Mouse (Mus musculus) megakaryocyte, embryonic 14.5 days (primary cell): ENCODE data around the gene Tmem135.

ENCODE experiments used
- FLI1 ChIP-seq: IDR thresholded peaks from 2 replicates; pipeline ENCODE4 v1.6.1; 2012; ENCODE audit warnings: low read length, inconsistent platforms, mixed read lengths
- GATA1 ChIP-seq: IDR thresholded peaks from 3 replicates; pipeline ENCODE4 v1.6.1; 2012; ENCODE audit warnings: mixed read lengths, low read length, inconsistent platforms, borderline replicate concordance

DNA sequence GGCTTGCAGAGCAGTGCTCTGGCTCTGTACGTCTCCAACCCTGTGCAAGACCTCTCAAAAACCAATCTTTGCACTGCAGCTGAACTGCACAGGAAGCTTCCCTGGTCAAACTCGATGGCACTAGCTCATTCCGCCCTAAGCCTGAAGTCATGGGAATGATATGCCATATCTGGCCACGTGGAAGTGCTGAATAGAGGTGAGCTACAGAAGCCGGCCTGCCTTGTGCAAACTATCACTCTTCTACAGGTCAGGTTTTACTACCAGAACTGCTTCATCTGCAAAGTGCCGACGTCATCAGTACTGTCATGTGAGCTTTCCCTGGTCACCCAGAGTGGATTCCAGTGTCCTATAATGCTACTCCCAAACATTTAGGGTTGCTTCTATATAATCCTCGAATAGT lies 246.7 kb downstream of the Tmem135 start:
- TF ChIP-seq GATA1, result no peak
- no peak for TF ChIP-seq FLI1
